In genomic region chr17:83732166-83732629, GRCm38 (mm10) we compare ENCODE assay signal across 8 mouse cellular contexts. TPM values are rescaled to one million over a fixed set of nuclear protein-coding genes. Genes with fewer than 3 reads are reported as not detected.
A peak's percentile ranks its signal among the peaks of the same experiment; 100 is the strongest.
DNase-seq lines count a peak whose midpoint lies in the region; ATAC-seq lines count a peak whose summit lies in the region.

No protein-coding gene starts in this region.

- peak overlapping the region; percentile 17 for H3K4me2 ChIP-seq in heart, embryonic 11.5 days
- no peak overlapping the region for H3K4me2 ChIP-seq in midbrain, embryonic 11.5 days

- no peaks in the 10 kb centered on the region for H3K9me3 ChIP-seq in heart, embryonic 11.5 days (replicated peaks; ENCODE audit: control insufficient read depth, low read length)
- no peaks in the 10 kb centered on the region for H3K9me3 ChIP-seq in midbrain, embryonic 11.5 days (ENCODE audit: control insufficient read depth, low read length)

- 0 out of 2 replicates have a peak overlapping the region, but pooled peaks have one; percentile 34 for H3K9ac ChIP-seq in heart, embryonic 11.5 days (ENCODE audit: low read depth, low read length)
- no peak overlapping the region for H3K9ac ChIP-seq in midbrain, embryonic 11.5 days (ENCODE audit: low read length)

- no peaks in the 10 kb centered on the region for H3K36me3 ChIP-seq in heart, embryonic 11.5 days (ENCODE audit: control insufficient read depth, insufficient read depth, low read length)
- no peaks in the 10 kb centered on the region for H3K36me3 ChIP-seq in midbrain, embryonic 11.5 days (ENCODE audit: control insufficient read depth, insufficient read depth, low read length)

- ATAC-seq in heart, embryonic 11.5 days (replicated peaks; ENCODE audit: insufficient number of reproducible peaks, low FRiP score, low TSS enrichment): peak; percentile 70; the same call in 1 of the 2 replicates
- ATAC-seq in midbrain, embryonic 11.5 days (ENCODE audit: low FRiP score): no peak

- WGBS in heart, embryonic 11.5 days (ENCODE audit: insufficient replicate concordance): 49% methylated on average over 10 of the region's 10 CpGs
- WGBS in midbrain, embryonic 11.5 days: 79% methylated on average over 10 of the region's 10 CpGs

- no peaks in the 10 kb centered on the region for H3K27me3 ChIP-seq in heart, embryonic 11.5 days (ENCODE audit: control insufficient read depth, insufficient read depth, low read length)
- no peaks in the 10 kb centered on the region for H3K27me3 ChIP-seq in midbrain, embryonic 11.5 days (ENCODE audit: control insufficient read depth, insufficient read depth, low read length)

- peak overlapping the region; percentile 46; the same call in 1 of the 2 replicates for H3K27ac ChIP-seq in heart, embryonic 11.5 days (ENCODE audit: low read depth, low read length)
- H3K27ac ChIP-seq in midbrain, embryonic 11.5 days (ENCODE audit: low read depth, low read length): no peak overlapping the region

- peak; percentile 33 to 53 for DNase-seq in urinary bladder, postnatal 36 days (ENCODE audit: low spot score in 2 of 2)
- DNase-seq in urinary bladder, postnatal 25 days (ENCODE audit: low spot score): no peak
- DNase-seq in brain, adult 2 months (ENCODE audit: low read depth, low spot score): peak; percentile 81
- peak; percentile 48 to 55 for DNase-seq in left cerebral cortex, postnatal 14 days (ENCODE audit: low spot score in 2 of 2)
- peak; percentile 60 to 69 for DNase-seq in monocyte, adult 2 months (ENCODE audit: low read depth in 1 of 2, low spot score in 2 of 2)
- peak; percentile 26 for DNase-seq in yolk sac, embryonic 10.5 days (ENCODE audit: low spot score)
- DNase-seq in midbrain, embryonic 11.5 days (ENCODE audit: low spot score, missing footprints): no peak

- H3K4me3 ChIP-seq in heart, embryonic 11.5 days (ENCODE audit: low read depth, low read length): no peak overlapping the region
- no peak overlapping the region for H3K4me3 ChIP-seq in midbrain, embryonic 11.5 days (ENCODE audit: low read depth, low read length)

- intact Hi-C loops in left cerebral cortex, postnatal 14 days (cut with DNase I): no loop called here

- peaks cover 9% of the 10 kb centered on the region for H3K4me1 ChIP-seq in heart, embryonic 11.5 days (ENCODE audit: control insufficient read depth, insufficient read depth, low read length)
- no peaks in the 10 kb centered on the region for H3K4me1 ChIP-seq in midbrain, embryonic 11.5 days (ENCODE audit: control insufficient read depth, insufficient read depth, low read length)

RNA-seq across cellular contexts. Expression of gene Mta3, which starts 26.2 kb away (rescaled TPM):
- polyA plus RNA-seq in heart, embryonic 11.5 days (2014; fragmentation: Nextera tagmentation; extraction: Ambion mirVana): 38.1 and 48.6 TPM in 2 replicates
- 10 to 100 TPM; 65.9 to 68.5 TPM for total RNA-seq in left cerebral cortex, postnatal 14 days (2021)
- polyA plus RNA-seq in midbrain, embryonic 11.5 days (2014; fragmentation: Nextera tagmentation; extraction: Ambion mirVana): 28.8 and 31.1 TPM in 2 replicates

Comparison
In these comparisons a context has a peak if more than half of its experiments do, and no peak if none do; other contexts are left out.
1. DNase-seq: peak in urinary bladder, postnatal 36 days (2 of 2), brain, adult 2 months (single experiment), left cerebral cortex, postnatal 14 days (2 of 2), monocyte, adult 2 months (2 of 2) and yolk sac, embryonic 10.5 days (single experiment); none in urinary bladder, postnatal 25 days (single experiment) and midbrain, embryonic 11.5 days (single experiment).